Mouse (Mus musculus) ES-E14 (cell line): ENCODE measurements at regions not wholly inside any gene's neighbourhood (a gene's known extent, or its start where the extent isn't known, plus 50 kb on each side); places are given as distances from the start of the nearest gene placed in this dataset.

Source experiments
- CHD2 ChIP-seq: IDR thresholded peaks from 2 replicates; pipeline ENCODE4 v1.6.1; 2014; ENCODE audit warnings: mild to moderate bottlenecking, low read depth, low read length, inconsistent platforms
- HCFC1 ChIP-seq: IDR thresholded peaks from 2 replicates; pipeline ENCODE4 v1.6.1; 2012; ENCODE audit warnings: low read length, inconsistent platforms, borderline replicate concordance; ENCODE audit not compliant: insufficient read depth
- ZC3H11A ChIP-seq: IDR thresholded peaks from 2 replicates; pipeline ENCODE4 v1.6.1; 2012; ENCODE audit warnings: low read depth, mild to moderate bottlenecking, inconsistent platforms, low read length, borderline replicate concordance

DNA sequence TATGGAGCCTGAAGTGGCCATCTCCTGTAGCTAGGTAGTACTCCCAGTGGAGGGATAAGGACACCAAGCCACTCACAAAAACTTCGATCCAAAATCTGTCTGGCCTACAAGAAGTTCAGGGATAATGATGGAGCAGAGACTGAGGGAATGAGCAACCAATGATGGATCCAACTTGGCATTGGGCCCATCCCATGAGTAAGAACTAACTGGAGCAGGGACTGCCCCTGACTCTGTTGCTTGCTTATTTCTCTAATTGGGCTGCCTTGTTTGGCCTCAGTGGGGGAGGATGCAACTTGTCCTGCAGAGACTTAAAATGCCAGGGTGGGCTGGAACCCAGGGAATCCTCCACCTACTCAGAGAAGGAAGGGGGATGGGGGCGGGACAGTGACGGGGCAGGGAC is 67.0 kb upstream of the Map2 start:
- no peak for TF ChIP-seq ZC3H11A
- TF ChIP-seq CHD2: no peak
- TF ChIP-seq HCFC1: no peak
